Mouse (Mus musculus): ENCODE data around the gene Tex44. TPM values are rescaled to one million over a fixed set of nuclear protein-coding genes. Genes with fewer than 3 reads are reported as not detected.

The Tex44 gene
- polyA plus RNA-seq (2017; shearing (Covaris generic)), result not detected

DNA sequence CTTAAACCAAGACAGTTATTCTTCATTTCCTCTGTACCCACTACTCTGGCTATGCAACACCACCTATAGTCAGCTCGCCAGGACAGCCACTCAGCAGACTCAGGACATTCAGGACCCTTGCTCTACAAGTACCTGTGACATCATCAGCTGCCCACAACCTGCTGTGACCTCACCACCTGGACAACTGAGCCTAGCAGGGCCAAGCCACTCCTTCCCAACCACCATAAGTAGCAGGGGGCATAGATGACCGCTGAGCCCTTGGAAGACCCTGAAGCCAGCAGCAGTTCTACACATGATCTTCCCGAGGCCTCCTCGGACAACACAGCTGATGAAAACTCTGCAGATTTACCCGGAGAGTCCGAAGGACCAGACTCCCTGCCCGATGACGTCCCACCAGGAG is at the start of gene Tex44, which contains the start of gene Nmur1:
Tex44 (plus strand) TSS at position 202 of the 400 bp plus-strand sequence.
Nmur1 (minus strand) TSS at position 101 of the 400 bp plus-strand sequence.

Other genes starting within 250 kb of the Tex44 start
- gene B3gnt7, start 123.5 kb upstream of the Tex44 start, polyA plus RNA-seq (2017; shearing (Covaris generic)), result 1 to 10 TPM in 1 of 2 experiments, not detected in 1; 1.1 TPM
- gene Ncl, start 66.9 kb upstream of the Tex44 start, polyA plus RNA-seq (2017; shearing (Covaris generic)), result 100 to 1,000 TPM; 377 to 419 TPM
- gene Nmur1, start 101 bp upstream of the Tex44 start, polyA plus RNA-seq (2017; shearing (Covaris generic)), result 1 to 10 TPM in 1 of 2 experiments, under 1 TPM in 1; 0.83 to 2.0 TPM
- 1,000 to 10,000 TPM; 1,389 to 1,450 TPM for gene Ptma, start 100.4 kb downstream of the Tex44 start, polyA plus RNA-seq (2017; shearing (Covaris generic))
- gene Pde6d, start 156.3 kb downstream of the Tex44 start, polyA plus RNA-seq (2017; shearing (Covaris generic)), result 10 to 100 TPM; 46.5 to 47.7 TPM
- gene Cops7b, start 156.6 kb downstream of the Tex44 start, polyA plus RNA-seq (2017; shearing (Covaris generic)), result 10 to 100 TPM; 24.6 to 37.8 TPM
- under 1 TPM in 1 of 2 experiments, not detected in 1; 0.37 TPM for gene Nppc, start 244.2 kb downstream of the Tex44 start, polyA plus RNA-seq (2017; shearing (Covaris generic))